Mouse (Mus musculus): ENCODE measurements around the gene Slc34a1.
"Not testable (repeated sequence)": the region's sequence is repeated elsewhere in the genome, so short reads cannot be mapped to it uniquely, and the experiment has no call there.

Slc34a1 gene

GRCm38 (mm10) chr13:55404853-55405782 is 7.1 kb downstream of the Slc34a1 start:
- peak; percentile 80 for DNase-seq (ENCODE audit: low spot score)

- DNase-seq (ENCODE audit: low spot score) = no peak
These were observed 7.9 kb downstream of the Slc34a1 start for GRCm38 (mm10) chr13:55405783-55406390.

GRCm38 (mm10) chr13:55407341-55407740 is 9.4 kb downstream of the Slc34a1 start:
- no peak for DNase-seq (ENCODE audit: low spot score)

- DNase-seq (ENCODE audit: low spot score) = no peak
These were observed 10.6 kb downstream of the Slc34a1 start for GRCm38 (mm10) chr13:55408546-55409120.

GRCm38 (mm10) chr13:55411826-55412225 is 13.8 kb downstream of the Slc34a1 start:
- no peak for DNase-seq (ENCODE audit: low spot score)

- DNase-seq (ENCODE audit: low spot score) = no peak
These were observed 14.8 kb downstream of the Slc34a1 start for GRCm38 (mm10) chr13:55412643-55413307.

- no peak for DNase-seq (ENCODE audit: low spot score)
These were observed 15.3 kb downstream of the Slc34a1 start for GRCm38 (mm10) chr13:55413333-55413732.

- DNase-seq (ENCODE audit: low spot score) = no peak
These were observed 16.9 kb downstream of the Slc34a1 start, which contains the start of gene Pfn3 for GRCm38 (mm10) chr13:55414743-55415380. Gene Pfn3, minus strand, starts transcription at chr13:55415232.

- DNase-seq (ENCODE audit: low spot score) = peak; percentile 95
These were observed 20.0 kb downstream of the Slc34a1 start for GRCm38 (mm10) chr13:55418004-55418403.

- no peak for DNase-seq (ENCODE audit: low spot score)
These were observed 21.2 kb downstream of the Slc34a1 start for GRCm38 (mm10) chr13:55419142-55419541.

GRCm38 (mm10) chr13:55420018-55420932 is 22.3 kb downstream of the Slc34a1 start:
- DNase-seq (ENCODE audit: low spot score) = peak; percentile 25

- DNase-seq (ENCODE audit: low spot score) = peak; percentile 80
These were observed 23.2 kb downstream of the Slc34a1 start for GRCm38 (mm10) chr13:55420933-55421800.

- no peak for DNase-seq (ENCODE audit: low spot score)
These were observed 28.6 kb downstream of the Slc34a1 start, which contains the start of gene F12 for GRCm38 (mm10) chr13:55426613-55427012. Gene F12, minus strand, starts transcription at chr13:55426793.

GRCm38 (mm10) chr13:55429226-55429888 is 31.4 kb downstream of the Slc34a1 start:
- DNase-seq (ENCODE audit: low spot score) = no peak

- DNase-seq (ENCODE audit: low spot score) = no peak
These were observed 32.6 kb downstream of the Slc34a1 start for GRCm38 (mm10) chr13:55430566-55430965.

GRCm38 (mm10) chr13:55431889-55432685 is 34.1 kb downstream of the Slc34a1 start:
- no peak for DNase-seq (ENCODE audit: low spot score)

- DNase-seq (ENCODE audit: low spot score) = not testable (repeated sequence)
These were observed 39.2 kb downstream of the Slc34a1 start for GRCm38 (mm10) chr13:55437111-55437629.

GRCm38 (mm10) chr13:55443799-55444285 is 45.9 kb downstream of the Slc34a1 start:
- no peak for DNase-seq (ENCODE audit: low spot score)

Data from MN1 (cell line).